Mouse (Mus musculus) hindbrain, embryonic 13.5 days (tissue): Measurements from ENCODE around the gene 4930539E08Rik. TPM values are rescaled to one million over a fixed set of nuclear protein-coding genes. Genes with fewer than 3 reads are reported as not detected.

ENCODE experiments used
- ATAC-seq: fragments of 200-750 bp; cut with Nextera tagmentation; 2 replicates; pipeline ENCODE4 v1.8.0; 2017; ENCODE audit warnings: moderate TSS enrichment; ENCODE audit not compliant: low FRiP score
- H3K27ac ChIP-seq: fragments of 300-500 bp; sonication (generic); 2 replicates; pipeline ENCODE4 v1.5.1; 2015; ENCODE audit warnings: inconsistent platforms, mild to moderate bottlenecking, moderate library complexity
- H3K27me3 ChIP-seq: fragments of 300-500 bp; sonication (generic); 2 replicates; pipeline ENCODE4 v1.6.1; 2015; ENCODE audit warnings: mild to moderate bottlenecking, inconsistent platforms
- H3K36me3 ChIP-seq: fragments of 300-500 bp; sonication (generic); 2 replicates; pipeline ENCODE4 v1.6.1; 2015; ENCODE audit warnings: mild to moderate bottlenecking, inconsistent platforms
- H3K4me1 ChIP-seq: fragments of 300-500 bp; sonication (generic); replicated peaks from 2 replicates; pipeline ENCODE4 v1.6.1; 2015; ENCODE audit warnings: inconsistent platforms
- H3K4me2 ChIP-seq: fragments of 300-500 bp; sonication (generic); 2 replicates; pipeline ENCODE4 v1.6.1; 2015; ENCODE audit warnings: inconsistent platforms, mild to moderate bottlenecking, moderate library complexity
- H3K4me3 ChIP-seq: fragments of 300-500 bp; sonication (generic); 2 replicates; pipeline ENCODE4 v1.5.1; 2015; ENCODE audit warnings: mild to moderate bottlenecking, inconsistent platforms
- H3K9ac ChIP-seq: fragments of 300-500 bp; sonication (generic); 2 replicates; pipeline ENCODE4 v1.6.1; 2015; ENCODE audit warnings: mild to moderate bottlenecking, inconsistent platforms
- H3K9me3 ChIP-seq: fragments of 300-500 bp; sonication (generic); 2 replicates; pipeline ENCODE4 v1.6.1; 2016; ENCODE audit warnings: inconsistent platforms
- WGBS: fragments of 180-500 bp; shearing (Covaris S2); methylation state at CpG from one replicate; pipeline ENCODE4 v1.1.7; 2015; 5-methylcytosine and 5-hydroxymethylcytosine counted together
- polyA plus RNA-seq: library from polyadenylated mRNA; unstranded; fragments of >200 nt; fragmentation: Nextera tagmentation; extraction: Ambion mirVana; gene quantifications from 2 replicates; pipeline ENCODE4 v1.2.1, GENCODE M21; 2015

The 4930539E08Rik gene
- polyA plus RNA-seq, 1 experiment from 2014 or later, result 0.31 TPM

DNA sequence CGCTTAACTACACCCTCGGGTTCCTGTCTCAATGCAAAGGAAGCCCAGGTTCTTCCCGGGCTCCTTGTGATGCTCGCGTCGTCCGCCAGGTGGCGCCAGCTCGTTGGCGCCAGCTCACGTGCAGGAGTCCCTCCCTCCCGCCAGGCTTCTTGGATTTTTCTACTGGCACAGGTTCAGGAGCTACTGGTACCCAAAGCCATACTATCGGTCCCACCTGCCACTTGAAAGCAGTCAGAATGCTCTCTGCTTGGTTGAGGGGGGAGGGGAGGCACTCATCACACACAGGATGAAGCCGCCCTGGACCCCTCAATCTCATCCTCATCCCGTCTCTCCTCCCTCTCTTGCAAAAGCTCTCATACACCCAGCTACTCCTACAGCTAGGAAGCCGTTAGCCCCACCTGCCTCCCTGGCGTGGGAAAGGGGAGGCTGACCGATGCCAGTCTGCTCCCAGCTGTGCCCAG lies 35.2 kb downstream of the 4930539E08Rik start:
- H3K4me2 ChIP-seq, result peak overlapping the region; percentile 34
- no peak for ATAC-seq
- peaks cover 25% of the 10 kb centered on the region for H3K27me3 ChIP-seq
- H3K27ac ChIP-seq, result no peak overlapping the region
- WGBS, result 4% methylated on average over 18 of the region's 18 CpGs
- H3K4me3 ChIP-seq, result no peak overlapping the region
- H3K9me3 ChIP-seq, result no peaks in the 10 kb centered on the region
- no peak overlapping the region for H3K9ac ChIP-seq
- H3K4me1 ChIP-seq, result peaks cover 8% of the 10 kb centered on the region
- no peaks in the 10 kb centered on the region for H3K36me3 ChIP-seq

DNA sequence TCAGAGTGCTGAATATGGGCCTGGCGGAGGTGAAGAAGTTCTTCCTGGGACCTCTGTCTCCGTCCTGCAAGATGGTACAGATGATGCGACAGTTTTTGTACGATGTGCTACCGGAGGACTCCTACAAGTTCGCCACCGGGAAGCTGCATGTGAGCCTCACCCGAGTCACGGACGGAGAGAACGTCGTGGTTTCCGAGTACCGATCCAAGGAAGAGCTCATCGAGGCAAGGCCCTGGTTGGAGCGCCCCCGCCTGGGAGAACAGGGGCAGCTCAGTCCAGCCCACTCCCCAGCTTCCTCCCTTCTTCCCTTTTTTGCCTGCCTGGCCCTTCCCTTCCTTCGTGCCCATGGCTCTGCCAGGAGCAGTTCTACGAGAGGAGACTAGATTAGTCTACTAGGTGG lies 38.3 kb downstream of the 4930539E08Rik start:
- Histone ChIP-seq H3K27ac (no peak overlapping the region), H3K4me3 (no peak overlapping the region), H3K4me1 (peaks cover 8% of the 10 kb centered on the region), H3K9me3 (no peaks in the 10 kb centered on the region), H3K27me3 (peaks cover 22% of the 10 kb centered on the region; the same call in 1 of the 2 replicates), H3K4me2 (no peak overlapping the region), H3K36me3 (no peaks in the 10 kb centered on the region), H3K9ac (no peak overlapping the region)
- WGBS, result 14% methylated on average over 19 of the region's 19 CpGs
- ATAC-seq, result no peak

- Histone ChIP-seq H3K4me2 (no peak overlapping the region), H3K4me3 (no peak overlapping the region), H3K27ac (no peak overlapping the region), H3K9ac (no peak overlapping the region), H3K36me3 (no peaks in the 10 kb centered on the region), H3K9me3 (no peaks in the 10 kb centered on the region), H3K27me3 (peaks cover 19% of the 10 kb centered on the region; the same call in 1 of the 2 replicates), H3K4me1 (peaks cover 8% of the 10 kb centered on the region)
- no peak for ATAC-seq
- 64% methylated on average over 5 of the region's 5 CpGs for WGBS
Observed at GRCm38 (mm10) chr17:28876331-28876730, 38.8 kb downstream of the 4930539E08Rik start.

DNA sequence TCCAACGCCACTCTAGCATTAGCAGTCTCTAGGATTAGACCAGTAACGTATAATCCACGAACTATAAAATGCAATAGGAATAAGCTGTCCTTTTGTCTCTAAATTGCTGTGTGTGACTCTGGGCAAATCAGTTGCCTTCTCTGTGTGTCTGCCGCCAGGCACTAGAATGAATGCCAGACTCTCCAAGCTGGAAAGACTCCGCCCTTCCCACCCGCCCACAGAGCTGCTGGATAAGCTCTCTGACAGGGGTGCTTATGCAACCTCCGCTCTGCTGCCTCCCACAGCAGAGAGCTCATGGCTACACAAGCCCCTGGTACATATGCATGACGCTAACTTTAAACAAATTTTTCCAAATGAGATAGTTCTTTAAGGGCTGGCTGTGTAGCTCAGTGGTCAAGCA lies 39.8 kb downstream of the 4930539E08Rik start:
- Histone ChIP-seq H3K27ac (no peak overlapping the region), H3K4me3 (no peak overlapping the region), H3K4me2 (no peak overlapping the region), H3K9me3 (no peaks in the 10 kb centered on the region), H3K27me3 (0 out of 2 replicates have a peak, but pooled peaks cover 11% of the 10 kb centered on the region), H3K9ac (no peak overlapping the region), H3K36me3 (no peaks in the 10 kb centered on the region), H3K4me1 (peaks cover 12% of the 10 kb centered on the region)
- 50% methylated on average over 8 of the region's 8 CpGs for WGBS
- ATAC-seq, result no peak

- Histone ChIP-seq H3K9ac (no peak overlapping the region), H3K4me1 (peaks cover 11% of the 10 kb centered on the region), H3K36me3 (no peaks in the 10 kb centered on the region), H3K4me3 (no peak overlapping the region), H3K27ac (no peak overlapping the region), H3K4me2 (no peak overlapping the region), H3K27me3 (0 out of 2 replicates have a peak, but pooled peaks cover 11% of the 10 kb centered on the region), H3K9me3 (no peaks in the 10 kb centered on the region)
- ATAC-seq, result no peak
- WGBS, result 79% methylated on average over 7 of the region's 7 CpGs
Observed at GRCm38 (mm10) chr17:28874825-28875224, 40.3 kb downstream of the 4930539E08Rik start.

GRCm38 (mm10) chr17:28874216-28874615 lies 40.9 kb downstream of the 4930539E08Rik start:
- no peaks in the 10 kb centered on the region for H3K36me3 ChIP-seq
- WGBS, result 85% methylated on average over 4 of the region's 4 CpGs
- no peak overlapping the region for H3K4me3 ChIP-seq
- no peak overlapping the region for H3K9ac ChIP-seq
- ATAC-seq, result no peak
- H3K27ac ChIP-seq, result no peak overlapping the region
- H3K4me1 ChIP-seq, result peaks cover 17% of the 10 kb centered on the region
- no peak overlapping the region for H3K4me2 ChIP-seq
- no peaks in the 10 kb centered on the region for H3K9me3 ChIP-seq
- 0 out of 2 replicates have a peak, but pooled peaks cover 9% of the 10 kb centered on the region for H3K27me3 ChIP-seq

- no peak for ATAC-seq
- Histone ChIP-seq H3K27me3 (no peaks in the 10 kb centered on the region), H3K9me3 (no peaks in the 10 kb centered on the region), H3K9ac (no peak overlapping the region), H3K27ac (no peak overlapping the region; the same call in 1 of the 2 replicates), H3K4me2 (no peak overlapping the region), H3K36me3 (no peaks in the 10 kb centered on the region), H3K4me3 (no peak overlapping the region), H3K4me1 (peaks cover 25% of the 10 kb centered on the region)
- 85% methylated on average over 7 of the region's 7 CpGs for WGBS
Observed at GRCm38 (mm10) chr17:28872322-28872721, 42.8 kb downstream of the 4930539E08Rik start.

GRCm38 (mm10) chr17:28871831-28872230 lies 43.3 kb downstream of the 4930539E08Rik start:
- Histone ChIP-seq H3K4me2 (no peak overlapping the region), H3K4me3 (no peak overlapping the region), H3K4me1 (peaks cover 23% of the 10 kb centered on the region), H3K36me3 (no peaks in the 10 kb centered on the region), H3K9ac (no peak overlapping the region), H3K27ac (no peak overlapping the region; the same call in 1 of the 2 replicates), H3K27me3 (no peaks in the 10 kb centered on the region), H3K9me3 (no peaks in the 10 kb centered on the region)
- 77% methylated on average over 11 of the region's 11 CpGs for WGBS
- ATAC-seq, result no peak

DNA sequence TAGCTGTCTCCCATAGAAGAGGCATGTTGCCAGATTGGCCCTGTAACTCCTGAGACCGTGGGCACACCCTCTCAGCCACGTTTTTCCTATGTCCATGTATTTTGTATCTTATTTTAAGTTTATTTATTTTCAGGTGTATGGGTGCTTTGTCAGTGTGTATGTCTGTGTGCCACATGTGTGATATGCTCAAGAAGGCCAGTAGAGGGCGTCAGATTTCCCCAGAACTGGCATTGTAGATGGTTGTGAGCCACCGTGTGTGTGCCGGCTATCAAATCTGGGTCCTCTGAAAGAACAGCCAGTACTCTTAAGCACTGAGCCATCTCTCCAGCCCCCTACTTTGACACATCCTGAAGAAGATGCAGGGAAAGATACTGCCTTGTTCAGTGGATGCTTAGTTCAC lies 44.7 kb downstream of the 4930539E08Rik start:
- Histone ChIP-seq H3K9ac (no peak overlapping the region), H3K4me1 (peaks cover 22% of the 10 kb centered on the region), H3K9me3 (no peaks in the 10 kb centered on the region), H3K27me3 (no peaks in the 10 kb centered on the region), H3K4me3 (no peak overlapping the region), H3K36me3 (no peaks in the 10 kb centered on the region), H3K27ac (peak overlapping the region; percentile 92), H3K4me2 (no peak overlapping the region)
- WGBS, result 66% methylated on average over 5 of the region's 5 CpGs
- ATAC-seq, result no peak

GRCm38 (mm10) chr17:28869412-28870110 lies 45.6 kb downstream of the 4930539E08Rik start:
- H3K36me3 ChIP-seq, result no peaks in the 10 kb centered on the region
- WGBS, result 46% methylated on average over 9 of the region's 9 CpGs
- H3K27me3 ChIP-seq, result no peaks in the 10 kb centered on the region
- H3K4me3 ChIP-seq, result no peak overlapping the region
- peak; percentile 96 for ATAC-seq
- H3K9ac ChIP-seq, result no peak overlapping the region
- H3K4me2 ChIP-seq, result peak overlapping the region; percentile 13; the same call in 1 of the 2 replicates
- peaks cover 22% of the 10 kb centered on the region for H3K4me1 ChIP-seq
- H3K27ac ChIP-seq, result peak overlapping the region; percentile 92
- no peaks in the 10 kb centered on the region for H3K9me3 ChIP-seq

GRCm38 (mm10) chr17:28867381-28867780 lies 47.7 kb downstream of the 4930539E08Rik start:
- peaks cover 22% of the 10 kb centered on the region for H3K4me1 ChIP-seq
- no peaks in the 10 kb centered on the region for H3K36me3 ChIP-seq
- no peak for ATAC-seq
- H3K27ac ChIP-seq, result no peak overlapping the region
- no peaks in the 10 kb centered on the region for H3K9me3 ChIP-seq
- H3K4me2 ChIP-seq, result no peak overlapping the region
- H3K9ac ChIP-seq, result no peak overlapping the region
- no peak overlapping the region for H3K4me3 ChIP-seq
- WGBS, result 89% methylated on average over 4 of the region's 4 CpGs
- H3K27me3 ChIP-seq, result no peaks in the 10 kb centered on the region

DNA sequence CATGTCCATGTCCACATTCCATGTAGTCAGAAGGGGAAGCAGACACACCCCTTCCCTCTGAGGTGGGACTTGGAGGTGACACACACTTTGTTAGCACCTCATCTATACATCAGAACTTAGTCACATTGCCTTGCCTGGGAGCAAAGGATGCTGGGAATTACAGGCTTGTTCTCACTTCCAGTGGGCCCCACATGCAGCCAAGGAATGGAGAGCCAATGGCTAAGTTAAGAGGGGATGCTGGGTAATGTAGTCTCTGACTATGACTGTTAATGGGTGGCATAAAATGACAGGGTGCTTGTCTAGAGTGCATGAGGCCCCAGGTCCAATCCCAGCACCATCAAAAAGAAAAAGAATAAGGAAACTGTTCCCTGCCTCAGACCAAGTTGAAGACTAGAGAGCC lies 48.2 kb downstream of the 4930539E08Rik start:
- H3K4me1 ChIP-seq, result peaks cover 22% of the 10 kb centered on the region
- H3K4me2 ChIP-seq, result no peak overlapping the region
- no peak overlapping the region for H3K27ac ChIP-seq
- no peak overlapping the region for H3K4me3 ChIP-seq
- H3K9ac ChIP-seq, result no peak overlapping the region
- H3K27me3 ChIP-seq, result no peaks in the 10 kb centered on the region
- no peak for ATAC-seq
- H3K36me3 ChIP-seq, result no peaks in the 10 kb centered on the region
- no peaks in the 10 kb centered on the region for H3K9me3 ChIP-seq

GRCm38 (mm10) chr17:28864464-28864863 lies 50.7 kb downstream of the 4930539E08Rik start:
- no peak for ATAC-seq
- Histone ChIP-seq H3K4me3 (no peak overlapping the region), H3K36me3 (no peaks in the 10 kb centered on the region), H3K4me1 (peaks cover 11% of the 10 kb centered on the region), H3K27me3 (no peaks in the 10 kb centered on the region), H3K9me3 (no peaks in the 10 kb centered on the region), H3K9ac (no peak overlapping the region), H3K27ac (no peak overlapping the region), H3K4me2 (no peak overlapping the region)
- WGBS, result 81% methylated on average over 6 of the region's 6 CpGs
